Mouse (Mus musculus) olfactory bulb, adult 2 months (tissue): Measurements from ENCODE around the gene Insr.

Experiments used
- CTCF ChIP-seq: fragments of 200-500 bp; IDR thresholded peaks from 2 replicates; pipeline ENCODE4 v1.5.1; 2012; ENCODE audit warnings: low read depth, mild to moderate bottlenecking, low read length, moderate library complexity; ENCODE audit not compliant: insufficient read depth
- POLR2A ChIP-seq: fragments of 200-500 bp; IDR thresholded peaks from 2 replicates; pipeline ENCODE4 v1.6.1; 2012; ENCODE audit warnings: mild to moderate bottlenecking, low read depth, low read length, moderate library complexity; ENCODE audit not compliant: insufficient read depth

GRCm38 (mm10) chr8:3177440-3177839, 102.0 kb downstream of the Insr start:
- TF ChIP-seq CTCF (no peak), POLR2A (no peak)
